Mouse (Mus musculus): ENCODE data around the gene Reep1.

Gene Reep1

DNA sequence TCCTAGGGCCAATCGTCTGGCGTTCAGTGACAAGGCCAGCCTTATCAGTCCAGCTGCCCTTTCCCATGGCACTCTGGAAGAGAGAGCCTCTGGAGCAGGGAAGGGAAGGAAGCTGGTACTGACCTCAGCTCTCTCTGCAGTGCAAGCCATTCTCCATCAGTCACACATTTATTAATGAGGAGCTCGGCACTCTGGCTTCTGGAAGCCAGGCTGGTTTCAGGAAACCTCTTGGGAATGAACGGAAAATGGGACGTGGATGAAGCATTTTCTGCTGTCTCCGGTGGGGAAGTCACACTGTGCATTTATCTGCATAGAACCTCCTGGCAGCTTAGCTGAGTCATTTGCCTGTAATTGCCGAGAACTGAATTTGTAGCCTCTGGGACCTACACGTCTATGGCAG, 29.8 kb downstream of the Reep1 start:
- CTCF ChIA-PET = interaction anchor here (0.6 kb wide), 1 partner anchor 454 kb away, joined by 4 read pairs; no protein-coding TSS in a partner anchor

DNA sequence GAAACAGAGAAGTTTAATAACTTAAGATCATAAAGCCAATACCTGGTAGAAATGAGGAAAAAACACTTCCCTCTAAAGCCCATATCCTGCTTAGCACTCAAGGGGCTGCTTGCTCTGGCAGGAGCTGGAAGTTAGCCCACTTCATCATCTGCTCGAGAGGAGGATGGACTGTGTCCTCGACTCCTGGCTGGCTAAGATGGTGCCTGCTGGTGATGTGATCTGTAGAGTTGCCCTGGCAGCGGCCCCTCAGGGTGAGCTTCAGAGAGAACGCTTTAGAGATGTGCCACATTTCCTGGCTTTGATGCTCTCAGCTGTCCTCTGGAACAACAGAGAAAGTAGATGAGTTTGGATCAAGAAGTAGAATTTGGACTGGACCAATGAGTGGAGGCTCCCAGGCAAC, 31.2 kb downstream of the Reep1 start:
- CTCF ChIA-PET = interaction anchor here (0.5 kb wide), 1 partner anchor 8 kb away, joined by 11 read pairs; no protein-coding TSS in a partner anchor

- CTCF ChIA-PET = no interaction called here
These were observed 33.6 kb downstream of the Reep1 start for GRCm38 (mm10) chr6:71740921-71741320.

GRCm38 (mm10) chr6:71741998-71742636, 34.8 kb downstream of the Reep1 start:
- CTCF ChIA-PET = no interaction called here

- CTCF ChIA-PET = no interaction called here
These were observed 37.6 kb downstream of the Reep1 start for GRCm38 (mm10) chr6:71744934-71745333.

DNA sequence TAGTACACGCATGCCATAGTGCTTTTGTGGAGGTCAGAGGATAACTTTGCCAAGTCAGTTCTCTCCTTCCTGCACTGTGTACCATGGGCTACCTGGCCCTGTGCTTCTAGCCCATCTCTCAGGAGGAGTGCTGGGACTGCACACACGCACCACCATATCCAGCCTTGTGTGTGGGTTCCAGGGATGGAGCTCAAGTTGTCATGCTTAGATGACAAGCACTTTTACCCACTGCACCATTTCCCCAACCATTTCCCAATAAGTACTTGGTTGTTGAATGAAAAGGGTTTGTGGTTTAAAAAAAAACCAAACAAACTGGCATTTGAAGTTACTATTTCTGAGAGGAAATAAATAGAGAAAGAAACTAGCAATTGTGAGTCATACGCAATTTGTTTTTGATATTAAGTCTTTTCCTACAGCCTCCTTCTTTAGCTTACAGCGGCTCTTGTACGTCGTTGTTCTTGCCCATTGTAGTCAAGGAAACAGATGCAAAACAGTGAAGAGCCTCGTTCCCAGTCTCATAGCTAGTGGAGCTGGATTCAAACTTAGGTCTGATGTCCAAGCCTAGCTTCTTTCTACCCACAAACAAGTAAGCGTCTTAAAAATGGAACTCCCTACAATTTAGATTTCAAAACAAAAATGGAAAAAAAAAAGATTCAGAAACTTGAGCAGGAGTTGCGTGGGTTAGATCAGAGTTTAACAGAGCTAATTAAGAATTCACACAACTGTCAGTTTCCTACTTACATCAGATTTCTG, 38.3 kb downstream of the Reep1 start:
- CTCF ChIA-PET = no interaction called here

- CTCF ChIA-PET = no interaction called here
These were observed 38.9 kb downstream of the Reep1 start for GRCm38 (mm10) chr6:71746246-71746645.

DNA sequence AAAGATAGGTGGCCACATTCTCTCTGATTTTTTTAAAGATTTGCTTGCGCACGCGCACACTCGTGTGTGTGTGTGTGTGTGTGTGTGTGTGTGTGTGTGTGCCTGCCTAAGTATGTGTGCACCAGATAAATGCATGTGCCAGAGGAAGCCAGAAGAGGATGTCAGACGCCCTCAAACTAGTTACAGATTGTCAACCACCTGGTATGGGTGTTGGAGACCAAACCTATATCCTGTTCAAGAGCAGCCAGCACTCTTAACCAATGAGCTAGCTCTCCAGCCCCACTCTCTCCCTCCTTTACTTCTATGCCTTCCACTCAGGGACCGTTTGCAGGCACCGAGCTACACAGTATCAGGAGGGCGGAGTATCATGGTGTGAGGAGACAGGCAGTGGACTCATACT, 39.5 kb downstream of the Reep1 start:
- CTCF ChIA-PET = interaction anchor here (0.7 kb wide), 1 partner anchor 8 kb away, joined by 11 read pairs; no protein-coding TSS in a partner anchor

- CTCF ChIA-PET = no interaction called here
These were observed 44.2 kb downstream of the Reep1 start for GRCm38 (mm10) chr6:71751602-71752001.

DNA sequence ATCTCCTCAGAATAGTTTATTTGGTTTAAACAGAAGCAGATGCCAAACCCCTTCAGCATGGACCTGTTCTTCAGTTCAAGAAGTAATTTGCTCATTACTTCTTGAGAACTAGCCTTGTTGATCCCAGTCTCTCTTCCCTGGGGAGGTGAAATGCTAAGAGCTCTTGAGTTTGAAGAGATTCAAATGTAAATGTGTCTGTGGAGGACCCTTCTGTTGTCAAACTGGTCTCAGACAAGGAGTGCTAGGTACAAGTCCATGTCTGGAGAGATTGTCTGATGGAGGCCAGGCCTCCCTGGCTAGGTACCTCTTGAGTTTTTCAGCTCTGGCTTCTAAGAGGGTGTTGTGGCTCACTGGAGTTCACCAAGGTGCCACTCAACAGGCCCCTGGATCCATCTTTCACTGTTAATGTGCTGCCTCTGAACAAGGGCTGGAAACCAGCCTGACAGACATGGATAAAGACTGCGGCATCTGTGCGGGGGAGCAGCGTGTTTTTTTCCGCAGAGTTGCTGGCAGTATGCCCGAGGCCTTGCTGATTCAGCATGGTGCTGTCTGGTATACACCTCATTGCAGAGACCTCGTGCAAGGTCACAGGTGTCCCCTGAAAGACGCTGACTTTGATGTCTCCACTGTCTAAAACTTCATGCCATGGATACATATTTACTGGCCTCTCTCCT, 45.6 kb downstream of the Reep1 start:
- CTCF ChIA-PET = no interaction called here

GRCm38 (mm10) chr6:71757039-71757894, 49.9 kb downstream of the Reep1 start:
- CTCF ChIA-PET = no interaction called here

DNA sequence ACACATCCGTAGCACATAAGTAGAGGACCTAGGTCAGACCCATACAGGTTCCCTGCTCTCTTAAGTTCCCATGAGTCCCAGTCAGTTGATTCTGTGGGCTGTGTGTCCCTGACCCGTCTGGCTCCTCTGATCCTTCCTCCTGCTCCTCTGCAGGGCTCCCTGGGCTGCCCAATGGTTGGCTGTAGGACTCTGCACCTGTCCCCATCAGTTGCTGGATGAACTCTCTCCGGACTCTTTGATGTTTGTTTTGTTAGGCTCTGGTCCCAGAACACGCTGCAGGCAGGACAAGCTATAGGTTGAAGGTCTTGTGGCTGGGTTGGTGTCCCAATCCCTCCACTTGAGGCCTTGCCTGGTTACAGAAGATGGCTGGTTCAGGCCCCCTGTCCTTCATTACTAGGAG, 51.4 kb downstream of the Reep1 start:
- CTCF ChIA-PET = no interaction called here

- CTCF ChIA-PET = no interaction called here
These were observed 52.7 kb downstream of the Reep1 start for GRCm38 (mm10) chr6:71760073-71760472.

GRCm38 (mm10) chr6:71767761-71768160, 60.4 kb downstream of the Reep1 start:
- CTCF ChIA-PET = no interaction called here

- CTCF ChIA-PET = no interaction called here
These were observed 62.7 kb downstream of the Reep1 start for GRCm38 (mm10) chr6:71769901-71770690.

DNA sequence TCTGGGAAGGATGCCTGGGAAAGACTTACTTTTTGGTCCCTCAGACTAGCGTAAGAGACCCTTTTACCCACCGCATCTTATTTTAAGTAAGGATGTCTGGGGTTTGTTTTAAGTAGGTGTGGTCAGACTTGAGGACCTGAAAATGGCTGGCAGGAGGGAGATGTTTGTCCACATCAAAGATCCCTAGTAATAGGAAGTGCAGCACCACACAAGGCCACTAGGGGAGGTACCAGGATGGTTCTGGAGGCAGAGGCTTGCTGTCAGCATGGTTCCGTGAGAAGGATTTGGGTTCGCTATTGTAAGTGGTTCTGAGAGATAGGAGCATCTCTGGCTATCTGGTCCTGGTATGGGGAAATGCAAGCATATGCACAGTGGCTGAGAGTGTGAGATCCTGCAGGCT, 63.5 kb downstream of the Reep1 start:
- CTCF ChIA-PET = no interaction called here

DNA sequence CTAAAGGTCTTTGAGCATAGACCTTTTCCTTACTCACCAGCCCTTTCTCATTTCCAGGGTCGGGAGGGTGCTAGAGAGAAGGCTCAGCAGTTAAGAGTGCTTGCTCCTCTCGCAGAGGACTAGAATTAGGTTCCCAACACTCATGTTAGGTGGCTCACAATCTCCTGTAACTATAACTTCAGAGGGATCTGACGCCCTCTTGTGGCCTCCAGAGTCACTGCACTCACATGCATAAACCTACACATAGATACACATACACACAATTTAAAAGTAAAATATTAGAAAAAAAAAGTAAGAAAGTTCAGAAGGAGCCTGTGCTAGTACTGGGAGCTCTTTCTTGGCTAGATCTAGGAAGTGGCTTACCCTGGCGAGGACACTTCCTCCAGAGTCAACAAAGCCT, 63.9 kb downstream of the Reep1 start:
- CTCF ChIA-PET = interaction anchor here (0.7 kb wide), 1 partner anchor 301 kb away, joined by 5 read pairs; no protein-coding TSS in a partner anchor

DNA sequence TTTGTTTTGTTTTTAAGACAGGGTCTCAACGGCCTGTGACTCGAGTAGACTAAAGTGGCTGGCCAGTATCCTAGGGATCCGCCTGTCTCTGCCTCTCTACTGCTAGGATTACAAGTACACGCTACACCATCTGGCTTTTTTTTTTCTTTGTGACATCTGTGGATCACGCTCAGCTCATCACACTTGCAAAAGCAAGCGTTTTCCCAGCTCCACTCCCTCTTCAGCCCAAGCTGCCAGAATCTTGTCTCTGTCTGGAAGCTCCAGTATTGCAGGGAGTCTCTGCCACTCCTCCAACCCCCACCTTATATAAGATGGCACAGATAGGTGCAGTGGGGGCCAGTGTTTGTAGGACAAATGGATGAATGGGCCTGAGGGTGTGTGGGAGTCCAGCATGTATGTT, 64.8 kb downstream of the Reep1 start:
- CTCF ChIA-PET = interaction anchor here (0.7 kb wide), 1 partner anchor 302 kb away, joined by 5 read pairs; no protein-coding TSS in a partner anchor

DNA sequence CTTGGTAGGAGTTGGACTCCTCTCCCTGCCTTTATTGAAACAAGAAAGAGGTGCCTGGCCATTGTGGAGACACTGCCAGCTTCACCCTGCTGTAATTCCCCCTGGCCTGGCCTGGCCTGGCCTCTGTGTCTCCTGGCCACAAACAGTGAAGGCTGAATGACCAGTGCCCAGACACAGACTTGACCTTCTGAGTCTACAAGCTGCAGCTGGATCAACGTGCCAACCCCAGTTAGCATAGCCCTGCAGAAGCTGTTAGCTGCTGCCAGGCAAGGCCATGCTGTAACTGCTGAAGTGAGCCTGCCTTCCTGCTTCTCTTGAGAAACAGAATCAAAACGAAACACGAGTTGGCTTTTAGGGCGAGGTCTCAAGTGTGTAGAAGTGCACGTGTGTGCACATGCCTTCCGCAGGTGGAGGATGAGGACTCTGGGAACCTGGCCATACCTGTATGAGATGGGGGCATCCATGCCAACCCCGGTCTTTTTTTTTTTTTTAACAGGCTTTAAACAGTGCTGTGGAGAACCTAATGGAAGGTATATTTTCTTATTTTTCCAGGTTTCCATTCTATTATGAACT, 65.4 kb downstream of the Reep1 start:
- CTCF ChIA-PET = no interaction called here

- CTCF ChIA-PET = no interaction called here
These were observed 70.7 kb downstream of the Reep1 start for GRCm38 (mm10) chr6:71778016-71778415.

DNA sequence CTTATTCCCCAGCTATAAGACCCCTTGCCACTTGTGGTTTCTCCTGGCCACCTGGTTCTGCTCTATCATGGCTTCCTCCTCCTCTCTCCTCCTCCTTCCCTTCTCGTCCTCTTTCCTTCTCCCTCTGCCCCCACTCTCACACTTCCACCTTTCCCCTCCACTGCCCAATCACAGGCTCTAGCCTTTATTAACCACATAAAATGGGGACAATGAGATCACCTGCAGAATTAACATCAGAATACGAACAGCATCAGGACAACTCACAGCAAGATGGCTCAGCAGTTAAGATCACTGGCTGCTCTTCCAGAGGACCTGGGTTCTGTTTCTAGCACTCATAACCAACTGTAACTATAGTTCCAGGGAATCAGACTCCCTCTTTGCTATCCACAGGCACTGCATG, 72.5 kb downstream of the Reep1 start:
- CTCF ChIA-PET = no interaction called here
